Mouse (Mus musculus): ENCODE measurements around the gene Pibf1. TPM values are rescaled to one million over a fixed set of nuclear protein-coding genes. Genes with fewer than 3 reads are reported as not detected.

The Pibf1 gene
- total and polyA plus RNA-seq, 2 experiments from 2014 or later: 4.7 to 10.5 TPM

DNA sequence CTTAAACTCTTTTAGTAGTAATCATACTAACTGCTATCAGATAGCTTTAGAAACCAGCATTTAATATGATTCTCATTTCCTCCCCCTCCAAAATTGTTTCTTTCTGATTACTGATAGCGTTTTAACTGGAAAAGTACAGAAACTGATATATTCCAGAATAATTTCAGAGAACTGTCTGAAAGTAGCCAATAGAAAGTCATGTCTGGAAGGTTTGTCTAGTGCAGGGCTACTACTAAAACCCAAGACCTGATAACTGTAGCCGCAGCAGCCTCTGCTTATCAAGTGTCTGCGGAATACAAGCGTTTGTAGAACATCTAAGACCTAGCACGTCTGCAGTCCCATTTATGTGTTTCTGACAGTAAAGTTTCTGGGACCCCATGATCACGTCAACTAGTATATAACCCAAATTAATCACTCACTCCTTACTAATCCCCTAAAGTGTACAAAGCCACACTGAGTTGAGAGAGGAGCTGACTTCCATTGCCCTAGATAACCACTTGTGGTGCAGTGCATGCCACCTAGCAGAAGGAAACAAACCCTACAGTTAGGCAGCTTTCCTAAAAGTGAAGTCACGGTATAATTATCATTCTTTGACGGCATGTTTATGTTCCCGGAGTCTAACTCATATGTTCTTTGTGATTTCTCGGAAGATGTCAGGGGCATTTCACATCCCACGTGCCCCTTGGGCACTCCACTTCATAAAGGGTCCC lies 130.0 kb downstream of the Pibf1 start:
- Histone ChIP-seq H3K4me2 (ENCODE audit: low read depth, low read length) (no peak overlapping the region), H3K36me3 (replicated peaks; ENCODE audit: control insufficient read depth, insufficient read depth, low read length) (peaks cover 8% of the 10 kb centered on the region; the same call in 1 of the 2 replicates), H3K9me3 (replicated peaks; ENCODE audit: control insufficient read depth, low read length) (no peaks in the 10 kb centered on the region), H3K27me3 (ENCODE audit: control insufficient read depth, insufficient read depth, low read length) (no peaks in the 10 kb centered on the region), H3K4me3 (ENCODE audit: low read depth, low read length) (no peak overlapping the region), H3K27ac (ENCODE audit: low read depth) (no peak overlapping the region), H3K4me1 (ENCODE audit: control insufficient read depth, insufficient read depth) (no peaks in the 10 kb centered on the region), H3K9ac (replicated peaks; ENCODE audit: low read depth, low read length) (no peak overlapping the region)
- DNase-seq (ENCODE audit: low spot score) (no peak), ATAC-seq (ENCODE audit: insufficient read depth, low read depth) (no peak)
- WGBS: 79% methylated on average over 11 of the region's 11 CpGs
- TF ChIP-seq EP300 (IDR thresholded peaks at IDR 0.05; ENCODE audit: low read depth) (no peak), CTCF (IDR thresholded peaks at IDR 0.05; ENCODE audit: low read depth) (no peak)

- Histone ChIP-seq H3K9ac (replicated peaks; ENCODE audit: low read depth, low read length) (no peak overlapping the region), H3K27ac (ENCODE audit: low read depth) (no peak overlapping the region), H3K4me2 (ENCODE audit: low read depth, low read length) (no peak overlapping the region), H3K4me1 (ENCODE audit: control insufficient read depth, insufficient read depth) (no peaks in the 10 kb centered on the region; the same call in 1 of the 2 replicates), H3K9me3 (replicated peaks; ENCODE audit: control insufficient read depth, low read length) (no peaks in the 10 kb centered on the region), H3K4me3 (ENCODE audit: low read depth, low read length) (no peak overlapping the region), H3K36me3 (replicated peaks; ENCODE audit: control insufficient read depth, insufficient read depth, low read length) (peaks cover 10% of the 10 kb centered on the region; the same call in 1 of the 2 replicates), H3K27me3 (ENCODE audit: control insufficient read depth, insufficient read depth, low read length) (no peaks in the 10 kb centered on the region)
- WGBS: 89% methylated on average over 3 of the region's 3 CpGs
- no peak for ATAC-seq (ENCODE audit: insufficient read depth, low read depth)
- DNase-seq (ENCODE audit: low spot score): no peak
- TF ChIP-seq EP300 (IDR thresholded peaks at IDR 0.05; ENCODE audit: low read depth) (no peak), CTCF (IDR thresholded peaks at IDR 0.05; ENCODE audit: low read depth) (no peak)
These were observed 133.8 kb downstream of the Pibf1 start for GRCm38 (mm10) chr14:99233056-99233455.

- WGBS: 60% methylated on average over 5 of the region's 5 CpGs
- Histone ChIP-seq H3K4me2 (ENCODE audit: low read depth, low read length) (no peak overlapping the region), H3K9me3 (replicated peaks; ENCODE audit: control insufficient read depth, low read length) (no peaks in the 10 kb centered on the region), H3K9ac (replicated peaks; ENCODE audit: low read depth, low read length) (no peak overlapping the region), H3K4me3 (ENCODE audit: low read depth, low read length) (no peak overlapping the region), H3K27ac (ENCODE audit: low read depth) (no peak overlapping the region), H3K27me3 (ENCODE audit: control insufficient read depth, insufficient read depth, low read length) (no peaks in the 10 kb centered on the region), H3K4me1 (ENCODE audit: control insufficient read depth, insufficient read depth) (no peaks in the 10 kb centered on the region; the same call in 1 of the 2 replicates), H3K36me3 (replicated peaks; ENCODE audit: control insufficient read depth, insufficient read depth, low read length) (peaks cover 10% of the 10 kb centered on the region; the same call in 1 of the 2 replicates)
- DNase-seq (ENCODE audit: low spot score): no peak
- ATAC-seq (ENCODE audit: insufficient read depth, low read depth): no peak; the same call in 1 of the 2 replicates
- TF ChIP-seq EP300 (IDR thresholded peaks at IDR 0.05; ENCODE audit: low read depth) (no peak), CTCF (IDR thresholded peaks at IDR 0.05; ENCODE audit: low read depth) (no peak)
These were observed 137.9 kb downstream of the Pibf1 start for GRCm38 (mm10) chr14:99237115-99237514.

- Histone ChIP-seq H3K27ac (ENCODE audit: low read depth) (no peak overlapping the region), H3K27me3 (ENCODE audit: control insufficient read depth, insufficient read depth, low read length) (no peaks in the 10 kb centered on the region), H3K36me3 (replicated peaks; ENCODE audit: control insufficient read depth, insufficient read depth, low read length) (0 out of 2 replicates have a peak, but pooled peaks cover 9% of the 10 kb centered on the region), H3K9me3 (replicated peaks; ENCODE audit: control insufficient read depth, low read length) (no peaks in the 10 kb centered on the region), H3K4me3 (ENCODE audit: low read depth, low read length) (no peak overlapping the region), H3K4me2 (ENCODE audit: low read depth, low read length) (no peak overlapping the region), H3K4me1 (ENCODE audit: control insufficient read depth, insufficient read depth) (no peaks in the 10 kb centered on the region; the same call in 1 of the 2 replicates), H3K9ac (replicated peaks; ENCODE audit: low read depth, low read length) (no peak overlapping the region)
- ATAC-seq (ENCODE audit: insufficient read depth, low read depth) (no peak), DNase-seq (ENCODE audit: low spot score) (no peak)
- 85% methylated on average over 11 of the region's 11 CpGs for WGBS
- TF ChIP-seq CTCF (IDR thresholded peaks at IDR 0.05; ENCODE audit: low read depth): no peak
- no peak for TF ChIP-seq EP300 (IDR thresholded peaks at IDR 0.05; ENCODE audit: low read depth)
These were observed 141.3 kb downstream of the Pibf1 start for GRCm38 (mm10) chr14:99240563-99240962.

DNA sequence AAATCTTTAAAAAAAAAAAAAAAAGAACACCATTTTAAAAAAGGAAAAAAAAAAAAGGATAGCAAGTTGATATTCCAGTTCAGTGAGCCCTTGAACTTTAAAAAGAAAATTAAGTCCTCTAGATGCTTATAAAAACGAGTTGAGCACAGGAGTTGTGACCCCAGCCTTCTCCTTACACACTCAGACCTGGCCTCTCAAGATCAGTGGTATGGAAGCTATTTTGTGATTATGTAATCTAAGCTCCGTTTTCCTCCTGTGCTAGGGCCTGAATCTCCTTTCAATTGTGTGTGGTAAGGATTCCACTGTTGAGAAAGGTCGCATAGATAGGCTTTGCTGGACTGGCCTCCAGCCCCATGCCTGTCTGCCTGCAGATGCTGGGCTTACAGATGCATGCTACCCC lies 145.3 kb downstream of the Pibf1 start:
- WGBS: 57% methylated on average over 3 of the region's 3 CpGs
- no peaks in the 10 kb centered on the region for H3K4me1 ChIP-seq (ENCODE audit: control insufficient read depth, insufficient read depth)
- no peaks in the 10 kb centered on the region for H3K27me3 ChIP-seq (ENCODE audit: control insufficient read depth, insufficient read depth, low read length)
- H3K4me2 ChIP-seq (ENCODE audit: low read depth, low read length): no peak overlapping the region
- no peak overlapping the region for H3K9ac ChIP-seq (replicated peaks; ENCODE audit: low read depth, low read length)
- H3K4me3 ChIP-seq (ENCODE audit: low read depth, low read length): no peak overlapping the region
- no peak for DNase-seq (ENCODE audit: low spot score)
- H3K36me3 ChIP-seq (replicated peaks; ENCODE audit: control insufficient read depth, insufficient read depth, low read length): 0 out of 2 replicates have a peak, but pooled peaks cover 3% of the 10 kb centered on the region
- no peak for ATAC-seq (ENCODE audit: insufficient read depth, low read depth)
- H3K27ac ChIP-seq (ENCODE audit: low read depth): no peak overlapping the region
- no peak for TF ChIP-seq EP300 (IDR thresholded peaks at IDR 0.05; ENCODE audit: low read depth)
- TF ChIP-seq CTCF (IDR thresholded peaks at IDR 0.05; ENCODE audit: low read depth): no peak
- H3K9me3 ChIP-seq (replicated peaks; ENCODE audit: control insufficient read depth, low read length): no peaks in the 10 kb centered on the region

Measured in heart, postnatal 0 days (tissue).